In the genomic region with DNA sequence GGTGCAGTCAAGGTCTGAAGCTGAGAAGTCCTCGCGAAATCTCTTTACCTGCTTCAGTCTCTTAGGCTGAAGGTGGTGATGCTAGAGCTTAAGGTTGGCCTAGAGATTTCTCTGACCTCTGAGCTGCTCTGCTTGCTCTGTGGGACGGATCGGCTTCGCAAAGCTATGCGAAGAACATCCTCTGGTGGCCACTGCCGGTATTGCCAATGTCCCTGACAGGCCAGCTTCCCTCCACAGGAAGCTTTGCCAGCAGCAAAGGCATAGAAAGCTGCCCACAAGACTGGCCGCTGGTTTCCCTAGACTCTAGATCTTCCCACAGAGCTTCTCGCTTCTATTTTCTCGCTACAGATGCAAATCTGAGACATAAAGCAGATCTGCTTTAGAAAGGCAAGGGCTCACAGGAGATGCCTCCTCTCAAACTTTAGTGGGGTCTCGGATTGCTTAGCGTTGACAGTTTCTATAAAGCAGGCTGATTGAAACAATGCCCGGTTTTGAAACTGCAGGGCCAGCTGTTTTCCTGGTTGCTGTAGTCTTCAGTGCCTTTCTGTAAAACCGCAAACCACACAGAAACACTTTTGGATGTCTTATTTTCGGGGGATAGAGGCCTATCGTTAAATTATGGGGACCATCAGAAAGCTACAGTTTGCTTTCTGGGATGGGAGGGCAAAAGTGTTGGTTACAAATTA, we compare ENCODE assay signal across 8 mouse cellular contexts.
DNase-seq lines count a peak whose midpoint lies in the region; ATAC-seq lines count a peak whose summit lies in the region.

No protein-coding gene starts in this region.

- no peaks in the 10 kb centered on the region for H3K36me3 ChIP-seq in hindbrain, embryonic 13.5 days

- no peaks in the 10 kb centered on the region for H3K9me3 ChIP-seq in hindbrain, embryonic 13.5 days

- DNase-seq in NIH3T3 (ENCODE audit: low read depth) = peak; percentile 5
- DNase-seq in cerebellum, adult 9-11 months = peak; percentile 3
- peak; percentile 29 to 78 for DNase-seq in frontal cortex, postnatal 14 days (ENCODE audit: low spot score in 2 of 2)
- peak; percentile 87 to 88 for DNase-seq in layer of hippocampus, postnatal 10 days (ENCODE audit: low spot score in 2 of 2)
- peak; percentile 65 for DNase-seq in lung, postnatal 25 days (ENCODE audit: low spot score)
- peak; percentile 84 for DNase-seq in retina, postnatal 1 day
- DNase-seq in thymus, postnatal 36 days = peak; percentile 78 to 83

- WGBS in hindbrain, embryonic 13.5 days = 34% methylated on average over 16 of the region's 16 CpGs

- peak; percentile 89 for ATAC-seq in hindbrain, embryonic 13.5 days (ENCODE audit: low FRiP score)

- no peaks in the 10 kb centered on the region for H3K27me3 ChIP-seq in hindbrain, embryonic 13.5 days

- H3K9ac ChIP-seq in hindbrain, embryonic 13.5 days = no peak overlapping the region

- H3K4me1 ChIP-seq in hindbrain, embryonic 13.5 days (replicated peaks) = peaks cover 5% of the 10 kb centered on the region; the same call in 1 of the 2 replicates

- no peak overlapping the region for H3K4me3 ChIP-seq in hindbrain, embryonic 13.5 days

- peak overlapping the region; percentile 19; the same call in 1 of the 2 replicates for H3K4me2 ChIP-seq in hindbrain, embryonic 13.5 days

- H3K27ac ChIP-seq in hindbrain, embryonic 13.5 days = no peak overlapping the region

Comparison
In these comparisons a context has a peak if more than half of its experiments do, and no peak if none do; other contexts are left out.
1. DNase-seq: peak in every context shown above with its lines; median percentile 88 in layer of hippocampus, postnatal 10 days; 84 in retina, postnatal 1 day; 80 in thymus, postnatal 36 days; 65 in lung, postnatal 25 days; 54 in frontal cortex, postnatal 14 days; 5 in NIH3T3; 3 in cerebellum, adult 9-11 months.